Mouse (Mus musculus) MEL (cell line): ENCODE measurements around the gene Eral1.

Source experiments
- CTCF ChIP-seq, 3 experiments: IDR thresholded peaks in 2 of 3; conservative IDR thresholded peaks in 1 of 3; 2 replicates each; pipeline ENCODE4 v1.5.1; 2011 to 2012; ENCODE audit warnings: low read length in 3 of 3, low read depth in 2 of 3, mild to moderate bottlenecking in 2 of 3, improper control_type of control experiment in 1 of 3, inconsistent platforms in 1 of 3, mixed read lengths in 1 of 3, moderate library complexity in 1 of 3; ENCODE audit not compliant: control insufficient read depth in 1 of 3, insufficient read depth in 1 of 3, poor library complexity in 1 of 3, severe bottlenecking in 1 of 3
- JUND ChIP-seq: IDR thresholded peaks from 2 replicates; pipeline ENCODE4 v1.6.1; 2011; ENCODE audit warnings: low read depth, mild to moderate bottlenecking, improper control_type of control experiment, low read length

DNA sequence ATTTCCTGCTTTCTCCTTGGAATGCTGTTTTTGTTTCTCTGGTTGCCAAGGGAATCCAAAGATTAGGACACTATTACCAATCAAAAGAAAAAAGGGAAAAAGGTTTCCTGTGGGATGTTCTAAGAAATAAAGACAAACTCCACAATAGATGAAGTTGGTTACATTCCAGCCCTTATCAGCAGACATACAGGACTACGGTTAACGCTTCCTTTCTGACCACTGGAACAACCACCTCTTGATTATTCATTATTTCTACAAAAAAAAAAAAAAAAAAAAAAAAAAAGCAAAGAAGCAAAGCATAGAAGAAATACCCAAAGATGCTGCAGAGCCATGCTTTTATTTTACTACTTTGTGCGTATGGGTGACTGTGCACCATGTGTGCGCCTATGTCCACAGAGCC, 42.6 kb upstream of the Eral1 start:
- TF ChIP-seq JUND, result no peak
- no peak for TF ChIP-seq CTCF (IDR thresholded peaks at IDR 0.05 in 2 of 3, conservative IDR thresholded peaks at IDR 0.05 in 1 of 3; ENCODE audit: control insufficient read depth in 1 of 3, insufficient read depth in 1 of 3, low read depth in 2 of 3, low read length in 3 of 3, poor library complexity in 1 of 3, severe bottlenecking in 1 of 3)
